23 mouse cellular contexts compared by ENCODE assay signal in the genomic region with DNA sequence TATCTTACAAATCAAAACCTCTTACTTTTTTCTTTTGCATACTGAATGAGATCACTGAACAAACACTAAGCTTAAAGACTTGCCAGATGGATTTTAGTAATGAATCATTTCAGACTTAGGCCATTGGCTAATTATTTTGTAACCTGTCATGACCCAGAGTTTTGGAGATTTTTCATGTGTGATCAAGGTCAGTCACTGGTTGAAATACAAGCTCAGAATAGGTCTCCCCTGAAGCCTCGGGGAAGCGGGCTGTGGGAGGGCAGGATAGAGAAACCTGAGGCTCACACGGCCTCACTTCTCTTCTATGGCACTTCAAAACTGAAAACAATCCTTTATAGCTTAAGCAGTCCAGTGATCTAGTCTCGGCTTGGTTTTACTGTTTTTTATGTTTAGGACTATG.
DNase-seq lines count a peak whose midpoint lies in the region; ATAC-seq and TF ChIP-seq lines count a peak whose summit lies in the region.
"Had no signal": no experiment of that assay in that cellular context is flagged by ENCODE, and none has a peak within 500 bp of the region (broad histone marks: within the 10 kb centered on the region; RNA-seq: fewer than 3 reads in every experiment).

No protein-coding gene starts in this region.

- 69% methylated on average over 4 of the region's 4 CpGs for WGBS in liver, adult 2 months
- WGBS in liver, embryonic 11.5 days, result 61% methylated on average over 4 of the region's 4 CpGs

- intact Hi-C loops in left cerebral cortex, postnatal 25 days (cut with DNase I), result no loop called here

- H3K27me3 ChIP-seq in liver, adult 2 months (ENCODE audit: control insufficient read depth, insufficient read depth, low read length), result no peaks in the 10 kb centered on the region
- no peaks in the 10 kb centered on the region for H3K27me3 ChIP-seq in liver, embryonic 11.5 days (replicated peaks; ENCODE audit: control insufficient read depth, insufficient read depth, low read length)
- H3K27me3 ChIP-seq: embryonic facial prominence, embryonic 13.5 days; forebrain, embryonic 15.5 days; heart, embryonic 15.5 days; intestine, embryonic 15.5 days had no signal

- TF ChIP-seq CTCF in liver, adult 2 months (IDR thresholded peaks at IDR 0.05; ENCODE audit: low read depth, low read length), result no peak

- no peak for TF ChIP-seq POLR2A in liver, adult 2 months (IDR thresholded peaks at IDR 0.05; ENCODE audit: extremely low read depth, insufficient read depth, low read length)

- no peak for ATAC-seq in liver, embryonic 11.5 days (replicated peaks; ENCODE audit: low FRiP score)
- ATAC-seq: activated CD4-positive, CD25-positive, alpha-beta regulatory T cell, adult 4 months; forebrain, embryonic 15.5 days; intestine, embryonic 15.5 days had no signal

- no peak overlapping the region for H3K27ac ChIP-seq in liver, adult 2 months (replicated peaks; ENCODE audit: insufficient read depth, low read depth, low read length)
- H3K27ac ChIP-seq in liver, embryonic 11.5 days (ENCODE audit: low read depth, low read length), result no peak overlapping the region
- H3K27ac ChIP-seq: embryonic facial prominence, embryonic 13.5 days; forebrain, embryonic 10.5 days; forebrain, embryonic 15.5 days; heart, adult 2 months; heart, embryonic 15.5 days; hindbrain, embryonic 10.5 days; hindbrain, embryonic 14.5 days; intestine, embryonic 15.5 days had no signal

- no peaks in the 10 kb centered on the region for H3K4me1 ChIP-seq in liver, adult 2 months (ENCODE audit: control insufficient read depth, insufficient read depth, low read length)
- H3K4me1 ChIP-seq in liver, embryonic 11.5 days (replicated peaks; ENCODE audit: control insufficient read depth, insufficient read depth, low read length), result no peaks in the 10 kb centered on the region
- H3K4me1 ChIP-seq: embryonic facial prominence, embryonic 13.5 days; forebrain, embryonic 10.5 days; forebrain, embryonic 15.5 days; heart, embryonic 15.5 days; hindbrain, embryonic 10.5 days; intestine, embryonic 15.5 days had no signal

- H3K9ac ChIP-seq in liver, adult 2 months (ENCODE audit: low read depth, low read length), result no peak overlapping the region
- no peak overlapping the region for H3K9ac ChIP-seq in liver, embryonic 11.5 days (ENCODE audit: low read depth, low read length)
- H3K9ac ChIP-seq: embryonic facial prominence, embryonic 13.5 days; forebrain, embryonic 15.5 days; heart, embryonic 15.5 days; hindbrain, embryonic 14.5 days; intestine, embryonic 15.5 days had no signal

- H3K4me3 ChIP-seq in liver, adult 2 months (ENCODE audit: insufficient read depth, low read depth, low read length), result no peak overlapping the region
- H3K4me3 ChIP-seq in liver, embryonic 11.5 days (ENCODE audit: low read depth, low read length), result no peak overlapping the region
- H3K4me3 ChIP-seq: embryonic facial prominence, embryonic 13.5 days; forebrain, embryonic 10.5 days; forebrain, embryonic 15.5 days; heart, adult 2 months; heart, embryonic 15.5 days; hindbrain, embryonic 10.5 days; intestine, embryonic 15.5 days had no signal

- peak; percentile 32 for DNase-seq in adrenal gland, adult 2 months
- no peak for DNase-seq in adrenal gland, postnatal 4 days (ENCODE audit: low spot score in 2 of 2)
- DNase-seq in liver, adult 2 months (ENCODE audit: extremely low read depth, low read depth, low spot score), result peak; percentile 67
- DNase-seq in liver, embryonic 11.5 days (ENCODE audit: low spot score), result no peak
- peak; percentile 16 to 20 for DNase-seq in adrenal gland, postnatal 36 days
- DNase-seq in mesoderm, embryonic 11.5 days (ENCODE audit: low read depth, low spot score), result peak; percentile 2
- no peak for DNase-seq in left cerebral cortex, adult 8-10 months (ENCODE audit: low spot score in 2 of 2)
- no peak for DNase-seq in left cerebral cortex, postnatal 25 days (ENCODE audit: low spot score in 2 of 2)
- DNase-seq: cerebellum, adult 18-20 months; cerebellum, adult 9-11 months; cerebellum, postnatal 36 days; gastrocnemius, postnatal 10 days; heart, adult 2 months; heart, postnatal 14 days had no signal

- H3K4me2 ChIP-seq in liver, embryonic 11.5 days, result no peak overlapping the region
- H3K4me2 ChIP-seq: embryonic facial prominence, embryonic 13.5 days; forebrain, embryonic 15.5 days; heart, embryonic 11.5 days; heart, embryonic 15.5 days; hindbrain, embryonic 14.5 days; intestine, embryonic 15.5 days had no signal

- no peaks in the 10 kb centered on the region for H3K9me3 ChIP-seq in liver, embryonic 11.5 days (ENCODE audit: control insufficient read depth, low read length)
- H3K9me3 ChIP-seq: forebrain, embryonic 15.5 days; heart, embryonic 15.5 days; intestine, embryonic 15.5 days had no signal

- H3K79me2 ChIP-seq in liver, adult 2 months (ENCODE audit: control insufficient read depth, insufficient read depth, low read length), result no peaks in the 10 kb centered on the region

- no peaks in the 10 kb centered on the region for H3K36me3 ChIP-seq in liver, adult 2 months (ENCODE audit: control insufficient read depth, insufficient read depth, low read length)
- H3K36me3 ChIP-seq in liver, embryonic 11.5 days (ENCODE audit: control insufficient read depth, insufficient read depth, low read length), result no peaks in the 10 kb centered on the region
- H3K36me3 ChIP-seq: embryonic facial prominence, embryonic 13.5 days; forebrain, embryonic 10.5 days; forebrain, embryonic 15.5 days; heart, embryonic 15.5 days; hindbrain, embryonic 10.5 days; intestine, embryonic 15.5 days had no signal

Comparison
In these comparisons a context has a peak if more than half of its experiments do, and no peak if none do; other contexts are left out.
1. DNase-seq: peak in adrenal gland, adult 2 months (single experiment), liver, adult 2 months (single experiment), adrenal gland, postnatal 36 days (2 of 2) and mesoderm, embryonic 11.5 days (single experiment); none in adrenal gland, postnatal 4 days (0 of 2), liver, embryonic 11.5 days (single experiment), left cerebral cortex, adult 8-10 months (0 of 2) and left cerebral cortex, postnatal 25 days (0 of 2).